Mouse (Mus musculus): Measurements from ENCODE around the gene Acap3. TPM values are rescaled to one million over a fixed set of nuclear protein-coding genes. Genes with fewer than 3 reads are reported as not detected.

Gene Acap3
- total and polyA plus RNA-seq, 3 experiments, result 24.5 to 39.1 TPM; not detected in 1

DNA sequence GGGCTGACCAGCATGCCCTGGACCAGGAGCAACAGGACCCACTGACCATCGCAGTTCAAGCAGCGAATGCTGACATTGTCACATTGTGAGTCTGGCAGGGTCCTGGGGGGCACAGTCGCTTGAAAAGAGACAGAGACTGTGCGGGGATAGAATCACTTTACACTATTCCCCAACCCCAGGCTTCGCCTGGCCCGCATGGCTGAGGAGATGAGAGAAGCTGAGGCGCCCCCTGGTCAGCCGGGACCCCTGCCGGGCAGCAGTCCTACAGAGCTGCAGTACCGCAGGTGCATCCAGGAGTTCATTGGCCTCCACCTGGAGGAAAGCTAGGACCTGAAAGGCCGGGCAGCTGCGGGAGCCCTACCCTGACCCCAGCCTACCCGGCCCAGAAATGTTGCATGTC lies 14.0 kb downstream of the Acap3 start:
- H3K36me3 ChIP-seq (ENCODE audit: control insufficient read depth in 1 of 2, insufficient read depth in 2 of 2, low read length in 2 of 2), result no peaks in the 10 kb centered on the region; a peak in 1 of 4 replicates
- H3K9ac ChIP-seq (ENCODE audit: control insufficient read depth, low read depth, low read length, poor library complexity, severe bottlenecking), result no peak overlapping the region
- no peak overlapping the region for H3K27ac ChIP-seq (ENCODE audit: control insufficient read depth, low read depth, low read length)
- no peaks in the 10 kb centered on the region for H3K79me2 ChIP-seq (ENCODE audit: control insufficient read depth, insufficient read depth, low read length, poor library complexity)
- no peak for DNase-seq (ENCODE audit: low read depth, low spot score)
- H3K4me1 ChIP-seq (ENCODE audit: control insufficient read depth in 1 of 2, insufficient read depth in 2 of 2, low read length in 2 of 2), result no peaks in the 10 kb centered on the region
- H3K4me3 ChIP-seq (ENCODE audit: control insufficient read depth in 1 of 2, insufficient read depth in 1 of 2, low read depth in 2 of 2, low read length in 2 of 2), result no peak overlapping the region
- no peaks in the 10 kb centered on the region for H3K9me3 ChIP-seq (replicated peaks; ENCODE audit: insufficient read depth, low read length)
- H3K27me3 ChIP-seq (ENCODE audit: control insufficient read depth in 1 of 2, insufficient read depth in 2 of 2, low read length in 2 of 2), result no peaks in the 10 kb centered on the region
- TF ChIP-seq E2F4 (IDR thresholded peaks at IDR 0.05; ENCODE audit: borderline replicate concordance, low read depth, low read length) (no peak), TCF12 (IDR thresholded peaks at IDR 0.05; ENCODE audit: low read depth, low read length) (no peak), CTCF (IDR thresholded peaks at IDR 0.05 in 2 of 3, conservative IDR thresholded peaks at IDR 0.05 in 1 of 3; ENCODE audit: control insufficient read depth in 1 of 3, insufficient read depth in 1 of 3, low read depth in 2 of 3, low read length in 3 of 3, poor library complexity in 1 of 3, severe bottlenecking in 1 of 3) (no peak), MAZ (IDR thresholded peaks at IDR 0.05; ENCODE audit: low read depth, low read length) (no peak), TBP (IDR thresholded peaks at IDR 0.05; ENCODE audit: low read depth, low read length) (no peak), ZC3H11A (IDR thresholded peaks at IDR 0.05; ENCODE audit: low read depth, low read length) (no peak), JUND (IDR thresholded peaks at IDR 0.05; ENCODE audit: low read depth, low read length) (no peak), NELFE (IDR thresholded peaks at IDR 0.05; ENCODE audit: low read depth, low read length) (no peak), SMC3 (IDR thresholded peaks at IDR 0.05; ENCODE audit: low read depth, low read length) (no peak), MAFK (IDR thresholded peaks at IDR 0.05; ENCODE audit: borderline replicate concordance, low read depth, low read length) (no peak), POLR2A (IDR thresholded peaks at IDR 0.05; ENCODE audit: control insufficient read depth in 1 of 2, insufficient read depth in 1 of 2, low read depth in 1 of 2, low read length in 2 of 2, poor library complexity in 1 of 2) (no peak), SIN3A (IDR thresholded peaks at IDR 0.05; ENCODE audit: low read length) (no peak), GATA1 (IDR thresholded peaks at IDR 0.05; ENCODE audit: low read depth, low read length) (no peak), EP300 (IDR thresholded peaks at IDR 0.05; ENCODE audit: low read depth in 1 of 2, low read length in 2 of 2) (no peak), MYC (IDR thresholded peaks at IDR 0.05; ENCODE audit: low read depth, low read length) (no peak), GABPA (IDR thresholded peaks at IDR 0.05; ENCODE audit: low read depth, low read length) (no peak), UBTF (IDR thresholded peaks at IDR 0.05; ENCODE audit: borderline replicate concordance, insufficient read depth, low read depth, low read length) (no peak), POLR2AphosphoS2 (IDR thresholded peaks at IDR 0.05; ENCODE audit: low read length) (no peak)

DNA sequence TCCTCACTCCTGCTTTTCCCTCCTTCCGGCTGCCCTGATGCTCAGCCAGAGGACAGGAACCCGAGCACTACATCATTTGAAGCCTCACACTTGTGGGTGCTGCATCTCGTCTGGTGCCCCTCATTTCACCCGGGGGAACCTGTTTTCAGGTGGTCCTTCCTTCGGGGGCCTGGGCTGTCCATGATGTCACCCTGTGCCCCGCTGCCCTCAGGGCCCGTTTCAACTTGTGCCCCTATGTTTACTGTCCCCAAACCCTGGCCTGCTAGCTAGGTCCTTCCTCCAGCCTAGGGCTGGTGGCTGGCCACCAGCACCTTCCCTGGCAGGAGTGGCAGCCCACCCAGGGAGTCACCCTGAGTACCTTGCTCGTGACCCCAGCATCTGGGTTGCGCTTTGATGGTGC lies 14.5 kb downstream of the Acap3 start:
- no peaks in the 10 kb centered on the region; a peak in 1 of 4 replicates for H3K36me3 ChIP-seq (ENCODE audit: control insufficient read depth in 1 of 2, insufficient read depth in 2 of 2, low read length in 2 of 2)
- no peaks in the 10 kb centered on the region for H3K27me3 ChIP-seq (ENCODE audit: control insufficient read depth in 1 of 2, insufficient read depth in 2 of 2, low read length in 2 of 2)
- no peak for DNase-seq (ENCODE audit: low read depth, low spot score)
- H3K9me3 ChIP-seq (replicated peaks; ENCODE audit: insufficient read depth, low read length), result no peaks in the 10 kb centered on the region
- no peak overlapping the region for H3K27ac ChIP-seq (ENCODE audit: control insufficient read depth, low read depth, low read length)
- H3K79me2 ChIP-seq (ENCODE audit: control insufficient read depth, insufficient read depth, low read length, poor library complexity), result no peaks in the 10 kb centered on the region
- H3K9ac ChIP-seq (ENCODE audit: control insufficient read depth, low read depth, low read length, poor library complexity, severe bottlenecking), result no peak overlapping the region
- H3K4me3 ChIP-seq (ENCODE audit: control insufficient read depth in 1 of 2, insufficient read depth in 1 of 2, low read depth in 2 of 2, low read length in 2 of 2), result no peak overlapping the region
- TF ChIP-seq SMC3 (IDR thresholded peaks at IDR 0.05; ENCODE audit: low read depth, low read length) (no peak), TAL1 (IDR thresholded peaks at IDR 0.05; ENCODE audit: low read length) (no peak)
- H3K4me1 ChIP-seq (ENCODE audit: control insufficient read depth in 1 of 2, insufficient read depth in 2 of 2, low read length in 2 of 2), result no peaks in the 10 kb centered on the region

Measured in MEL (cell line).